Mouse (Mus musculus): ENCODE measurements around the gene C330021F23Rik. TPM values are rescaled to one million over a fixed set of nuclear protein-coding genes. Genes with fewer than 3 reads are reported as not detected.
"Not testable (repeated sequence)": the region's sequence is repeated elsewhere in the genome, so short reads cannot be mapped to it uniquely, and the experiment has no call there.

Gene C330021F23Rik
- polyA plus RNA-seq, 2 experiments = 0.36 to 0.41 TPM

DNA sequence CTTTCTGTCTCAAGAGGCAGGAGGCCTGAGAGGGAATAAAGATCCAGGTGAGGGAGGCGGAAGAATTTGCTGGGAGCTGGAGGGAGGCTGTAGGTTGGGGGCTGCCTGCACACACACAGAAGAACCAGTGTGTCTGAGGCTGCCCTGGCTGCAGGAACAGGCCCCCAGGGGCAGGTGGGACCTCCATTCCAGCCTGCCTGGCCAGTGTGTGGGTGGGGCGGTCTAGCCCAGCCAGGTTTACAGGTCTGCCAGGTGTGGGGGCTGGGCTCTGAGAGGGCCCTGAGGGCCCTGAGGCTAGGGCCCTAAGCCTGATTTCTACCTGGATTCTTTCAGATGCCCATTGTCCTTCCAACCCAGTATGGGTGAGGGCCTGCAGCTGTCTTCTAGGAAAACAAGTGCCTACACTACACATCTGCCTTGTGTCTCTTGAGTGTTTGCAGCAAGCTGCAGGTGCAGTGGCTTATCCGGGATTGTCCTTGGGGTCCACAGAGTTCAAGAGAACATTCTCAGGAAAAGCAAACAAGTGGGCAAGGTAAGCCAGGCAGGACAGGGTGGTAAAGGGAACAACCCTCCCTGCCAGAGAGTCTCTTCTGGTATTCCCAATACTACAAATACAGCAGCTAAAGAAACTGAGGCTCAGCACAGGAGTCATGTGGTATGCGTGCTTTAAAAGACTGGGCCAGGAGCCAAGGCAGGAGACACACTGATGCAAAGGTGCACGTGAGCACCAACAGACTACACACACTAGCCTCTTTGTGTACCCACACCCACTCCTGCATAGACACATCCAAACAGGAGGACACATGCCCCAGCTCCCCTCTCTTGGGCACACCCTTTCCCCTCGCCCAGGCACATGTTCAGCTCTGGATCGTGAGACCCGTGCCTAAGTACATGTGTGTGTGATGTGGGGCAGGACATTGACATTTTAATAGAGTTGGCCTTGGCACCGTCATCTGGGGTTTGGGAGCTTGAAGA lies 11.9 kb downstream of the C330021F23Rik start:
- ATAC-seq (ENCODE audit: low FRiP score, low read depth) = no peak
- TF ChIP-seq POLR2A (IDR thresholded peaks at IDR 0.05; ENCODE audit: borderline replicate concordance, extremely low read depth, insufficient read depth, insufficient read length) = no peak
- DNase-seq (ENCODE audit: low spot score) = no peak
- H3K4me1 ChIP-seq (ENCODE audit: control insufficient read depth, insufficient read depth, low read length) = peaks cover 3% of the 10 kb centered on the region; the same call in 1 of the 2 replicates
- no peak overlapping the region for H3K27ac ChIP-seq (replicated peaks; ENCODE audit: low read depth, low read length)
- no peaks in the 10 kb centered on the region for H3K36me3 ChIP-seq (ENCODE audit: control insufficient read depth, insufficient read depth, low read length)
- H3K4me2 ChIP-seq (replicated peaks; ENCODE audit: low read depth, low read length, severe bottlenecking) = no peak overlapping the region
- H3K9me3 ChIP-seq (ENCODE audit: control insufficient read depth, low read length) = no peaks in the 10 kb centered on the region
- no peaks in the 10 kb centered on the region for H3K27me3 ChIP-seq (ENCODE audit: control insufficient read depth, insufficient read depth, low read length)
- H3K4me3 ChIP-seq (replicated peaks; ENCODE audit: low read length) = no peak overlapping the region
- 56% methylated on average over 9 of the region's 9 CpGs for WGBS
- no peak overlapping the region for H3K9ac ChIP-seq (ENCODE audit: low read depth, low read length, severe bottlenecking)

DNA sequence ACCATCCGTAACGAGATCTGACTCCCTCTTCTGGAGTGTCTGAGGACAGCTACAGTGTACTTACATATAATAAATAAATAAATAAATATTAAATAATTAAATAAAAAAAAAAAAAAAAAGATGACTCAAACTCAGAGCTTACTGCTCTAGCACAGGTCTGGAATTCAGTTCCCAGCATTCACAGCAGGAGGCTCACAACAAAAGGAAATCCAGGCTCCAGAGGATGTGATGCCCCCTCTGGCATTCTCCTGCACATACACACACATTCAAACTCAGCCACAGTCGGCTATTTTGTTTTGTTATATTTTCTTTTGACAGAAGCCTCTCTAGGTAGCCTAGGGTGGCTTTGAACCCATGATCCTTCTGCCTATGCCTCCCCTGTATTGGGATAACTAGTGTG lies 14.2 kb downstream of the C330021F23Rik start:
- not testable (repeated sequence) for H3K27ac ChIP-seq (replicated peaks; ENCODE audit: low read depth, low read length); H3K9ac ChIP-seq (ENCODE audit: low read depth, low read length, severe bottlenecking); DNase-seq (ENCODE audit: low spot score); H3K4me2 ChIP-seq (replicated peaks; ENCODE audit: low read depth, low read length, severe bottlenecking); H3K36me3 ChIP-seq (ENCODE audit: control insufficient read depth, insufficient read depth, low read length); H3K4me1 ChIP-seq (ENCODE audit: control insufficient read depth, insufficient read depth, low read length); H3K27me3 ChIP-seq (ENCODE audit: control insufficient read depth, insufficient read depth, low read length); ATAC-seq (ENCODE audit: low FRiP score, low read depth); H3K4me3 ChIP-seq (replicated peaks; ENCODE audit: low read length); H3K9me3 ChIP-seq (ENCODE audit: control insufficient read depth, low read length)
- WGBS = 72% methylated on average over 1 of the region's 3 CpGs

DNA sequence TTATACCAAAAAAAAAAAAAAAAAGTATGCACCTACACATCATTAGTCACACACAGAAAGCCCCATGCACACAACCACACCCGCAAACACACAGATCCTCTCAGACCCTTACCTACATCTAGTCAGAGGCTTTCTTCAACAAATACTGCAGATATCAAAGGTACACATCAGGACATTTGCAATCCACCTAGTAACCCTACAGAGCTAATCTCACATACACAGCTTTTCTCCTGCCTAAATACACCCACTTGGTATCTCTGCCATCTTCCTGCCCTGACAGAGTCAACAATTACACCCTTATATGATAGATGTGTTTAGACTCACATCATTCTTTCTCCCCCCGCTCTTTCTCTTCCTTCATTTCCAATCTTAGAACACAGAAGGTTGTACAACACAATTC lies 18.7 kb downstream of the C330021F23Rik start:
- H3K27ac ChIP-seq (replicated peaks; ENCODE audit: low read depth, low read length) = no peak overlapping the region
- no peak overlapping the region for H3K4me3 ChIP-seq (replicated peaks; ENCODE audit: low read length)
- TF ChIP-seq POLR2A (IDR thresholded peaks at IDR 0.05; ENCODE audit: borderline replicate concordance, extremely low read depth, insufficient read depth, insufficient read length) = no peak
- no peak overlapping the region for H3K9ac ChIP-seq (ENCODE audit: low read depth, low read length, severe bottlenecking)
- ATAC-seq (ENCODE audit: low FRiP score, low read depth) (no peak), DNase-seq (ENCODE audit: low spot score) (no peak)
- H3K27me3 ChIP-seq (ENCODE audit: control insufficient read depth, insufficient read depth, low read length) = 0 out of 2 replicates have a peak, but pooled peaks cover 4% of the 10 kb centered on the region
- peaks cover 4% of the 10 kb centered on the region; the same call in 1 of the 2 replicates for H3K4me1 ChIP-seq (ENCODE audit: control insufficient read depth, insufficient read depth, low read length)
- H3K9me3 ChIP-seq (ENCODE audit: control insufficient read depth, low read length) = no peaks in the 10 kb centered on the region
- no peaks in the 10 kb centered on the region for H3K36me3 ChIP-seq (ENCODE audit: control insufficient read depth, insufficient read depth, low read length)
- H3K4me2 ChIP-seq (replicated peaks; ENCODE audit: low read depth, low read length, severe bottlenecking) = no peak overlapping the region
- 86% methylated on average over 2 of the region's 2 CpGs for WGBS

DNA sequence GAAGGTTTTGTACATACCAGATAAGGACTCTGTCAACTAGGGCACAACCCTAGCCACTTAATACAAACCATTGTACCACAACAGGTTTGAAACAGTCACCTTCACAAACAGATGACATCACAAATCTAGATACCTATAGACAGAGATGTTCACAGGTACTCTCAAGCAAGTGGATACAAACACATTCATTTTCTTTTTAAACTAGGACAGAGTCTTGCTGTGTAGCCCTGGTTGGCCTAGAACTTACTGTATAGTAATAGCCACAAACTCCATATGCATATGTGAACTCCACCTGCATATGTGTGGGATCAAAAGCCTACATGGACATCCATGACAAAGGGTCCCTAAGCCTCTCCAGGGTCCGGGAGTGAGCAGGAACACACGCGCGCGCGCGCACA lies 19.2 kb downstream of the C330021F23Rik start, which contains the start of gene Camsap3:
TSS of gene Camsap3 (plus strand) at position 301 of the 398 bp plus-strand sequence.
- WGBS = 3% methylated on average over 7 of the region's 7 CpGs
- TF ChIP-seq POLR2A (IDR thresholded peaks at IDR 0.05; ENCODE audit: borderline replicate concordance, extremely low read depth, insufficient read depth, insufficient read length) = no peak

DNA sequence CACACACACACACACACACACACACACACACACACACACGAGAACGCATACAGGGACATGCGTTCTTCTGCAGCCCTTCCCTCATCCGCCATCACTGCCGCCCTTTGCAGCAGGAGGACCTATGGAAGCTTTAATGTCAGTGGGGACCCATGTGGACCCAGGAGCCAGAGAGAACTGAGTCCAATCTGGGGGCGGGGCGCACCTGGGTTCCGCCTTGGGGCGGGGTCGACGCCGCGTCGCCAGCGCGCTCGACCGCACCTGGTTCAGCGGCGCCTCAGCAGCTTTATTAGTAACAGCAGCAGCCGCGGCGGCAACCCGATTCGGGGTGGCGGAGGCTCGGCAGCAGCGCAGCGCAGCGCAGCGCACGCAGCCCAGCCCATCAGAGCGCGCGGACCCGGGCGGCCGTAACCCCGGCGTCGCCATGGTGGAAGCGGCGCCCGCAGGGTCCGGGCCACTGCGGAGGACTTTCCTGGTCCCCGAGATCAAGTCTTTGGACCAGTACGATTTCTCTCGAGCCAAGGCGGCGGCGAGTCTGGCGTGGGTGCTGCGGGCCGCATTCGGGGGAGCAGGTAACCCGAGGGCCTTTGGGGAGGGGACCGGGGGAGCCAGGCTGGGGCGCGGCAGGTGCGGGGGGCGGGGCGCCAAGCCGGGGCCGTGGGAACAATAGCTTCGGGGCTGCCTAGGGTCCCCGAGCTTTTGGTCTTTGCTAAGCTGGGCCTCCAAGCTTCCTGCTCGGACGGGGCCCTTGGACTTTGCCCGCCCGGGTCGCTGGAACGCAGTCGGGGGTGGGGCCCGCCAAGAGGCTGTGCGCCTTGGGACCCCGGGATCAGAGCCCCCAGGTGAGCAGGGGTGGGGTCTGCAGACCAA lies 19.8 kb downstream of the C330021F23Rik start:
- H3K27me3 ChIP-seq (ENCODE audit: control insufficient read depth, insufficient read depth, low read length) = 0 out of 2 replicates have a peak, but pooled peaks cover 4% of the 10 kb centered on the region
- DNase-seq (ENCODE audit: low spot score) = peak; percentile 53
- peak overlapping the region; percentile 94 for H3K4me2 ChIP-seq (replicated peaks; ENCODE audit: low read depth, low read length, severe bottlenecking)
- WGBS = 4% methylated on average over 30 of the region's 77 CpGs
- no peak for TF ChIP-seq POLR2A (IDR thresholded peaks at IDR 0.05; ENCODE audit: borderline replicate concordance, extremely low read depth, insufficient read depth, insufficient read length)
- H3K9ac ChIP-seq (ENCODE audit: low read depth, low read length, severe bottlenecking) = peak overlapping the region; percentile 70
- H3K4me3 ChIP-seq (replicated peaks; ENCODE audit: low read length) = peak overlapping the region; percentile 72
- no peaks in the 10 kb centered on the region for H3K36me3 ChIP-seq (ENCODE audit: control insufficient read depth, insufficient read depth, low read length)
- H3K4me1 ChIP-seq (ENCODE audit: control insufficient read depth, insufficient read depth, low read length) = peaks cover 4% of the 10 kb centered on the region; the same call in 1 of the 2 replicates
- peak overlapping the region; percentile 58 for H3K27ac ChIP-seq (replicated peaks; ENCODE audit: low read depth, low read length)
- ATAC-seq (ENCODE audit: low FRiP score, low read depth) = peak; percentile 78
- no peaks in the 10 kb centered on the region for H3K9me3 ChIP-seq (ENCODE audit: control insufficient read depth, low read length)

More for the DNA sequence above, 19.2 kb downstream of the C330021F23Rik start, which contains the start of gene Camsap3:
- H3K9me3 ChIP-seq (ENCODE audit: control insufficient read depth, low read length) = no peaks in the 10 kb centered on the region
- H3K36me3 ChIP-seq (ENCODE audit: control insufficient read depth, insufficient read depth, low read length) = no peaks in the 10 kb centered on the region
- DNase-seq (ENCODE audit: low spot score) (no peak), ATAC-seq (ENCODE audit: low FRiP score, low read depth) (no peak)
- H3K4me1 ChIP-seq (ENCODE audit: control insufficient read depth, insufficient read depth, low read length) = peaks cover 4% of the 10 kb centered on the region; the same call in 1 of the 2 replicates
- H3K9ac ChIP-seq (ENCODE audit: low read depth, low read length, severe bottlenecking) = peak within 1 kb of the TSS; percentile 70
- peak within 1 kb of the TSS; percentile 94 for H3K4me2 ChIP-seq (replicated peaks; ENCODE audit: low read depth, low read length, severe bottlenecking)
- peak within 1 kb of the TSS; percentile 72 for H3K4me3 ChIP-seq (replicated peaks; ENCODE audit: low read length)
- H3K27me3 ChIP-seq (ENCODE audit: control insufficient read depth, insufficient read depth, low read length) = 0 out of 2 replicates have a peak, but pooled peaks cover 4% of the 10 kb centered on the region
- peak within 1 kb of the TSS; percentile 58 for H3K27ac ChIP-seq (replicated peaks; ENCODE audit: low read depth, low read length)

Data from limb, embryonic 14.5 days (tissue).